Mouse (Mus musculus) lung, adult 18-20 months (tissue): ENCODE results near the gene Tob2.

Source experiments
- DNase-seq, 2 experiments: peaks; one replicate each; pipeline ENCODE4 v3.0.0; 2022; ENCODE audit warnings: mixed read lengths in 2 of 2

Tob2 gene

DNA sequence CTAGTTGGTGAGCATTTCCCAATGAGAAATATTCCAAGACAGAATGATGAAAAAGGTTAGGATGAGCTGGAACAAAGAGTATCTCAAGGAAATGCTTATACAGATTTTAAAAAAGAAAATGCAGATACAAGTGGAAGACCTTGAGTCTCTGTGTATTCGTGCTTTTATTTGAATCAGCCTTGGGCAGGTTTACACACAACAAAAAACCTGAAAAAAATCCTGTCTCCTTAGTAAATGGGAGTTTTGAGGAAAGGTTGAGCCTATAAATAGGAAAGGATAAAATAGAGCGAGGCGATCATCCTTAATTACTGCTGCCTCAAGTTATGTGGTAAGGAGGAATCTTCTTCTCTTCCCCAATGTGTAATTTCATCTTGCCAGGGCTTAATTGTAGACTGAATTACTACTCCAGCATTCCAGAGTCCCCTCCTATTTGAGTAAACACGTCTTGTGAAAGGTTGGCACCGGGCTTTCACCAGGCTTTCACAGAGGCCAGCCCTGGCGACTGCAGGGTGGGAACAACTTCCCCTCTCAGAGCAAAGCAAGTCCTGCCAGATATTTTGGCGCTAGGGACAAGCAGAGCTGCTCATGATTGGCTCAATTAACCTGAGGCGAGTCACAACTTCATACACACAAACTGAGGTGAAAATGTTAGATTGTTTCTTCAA, 2.0 kb upstream of the Tob2 start:
- DNase-seq, result peak; percentile 84 to 90

DNA sequence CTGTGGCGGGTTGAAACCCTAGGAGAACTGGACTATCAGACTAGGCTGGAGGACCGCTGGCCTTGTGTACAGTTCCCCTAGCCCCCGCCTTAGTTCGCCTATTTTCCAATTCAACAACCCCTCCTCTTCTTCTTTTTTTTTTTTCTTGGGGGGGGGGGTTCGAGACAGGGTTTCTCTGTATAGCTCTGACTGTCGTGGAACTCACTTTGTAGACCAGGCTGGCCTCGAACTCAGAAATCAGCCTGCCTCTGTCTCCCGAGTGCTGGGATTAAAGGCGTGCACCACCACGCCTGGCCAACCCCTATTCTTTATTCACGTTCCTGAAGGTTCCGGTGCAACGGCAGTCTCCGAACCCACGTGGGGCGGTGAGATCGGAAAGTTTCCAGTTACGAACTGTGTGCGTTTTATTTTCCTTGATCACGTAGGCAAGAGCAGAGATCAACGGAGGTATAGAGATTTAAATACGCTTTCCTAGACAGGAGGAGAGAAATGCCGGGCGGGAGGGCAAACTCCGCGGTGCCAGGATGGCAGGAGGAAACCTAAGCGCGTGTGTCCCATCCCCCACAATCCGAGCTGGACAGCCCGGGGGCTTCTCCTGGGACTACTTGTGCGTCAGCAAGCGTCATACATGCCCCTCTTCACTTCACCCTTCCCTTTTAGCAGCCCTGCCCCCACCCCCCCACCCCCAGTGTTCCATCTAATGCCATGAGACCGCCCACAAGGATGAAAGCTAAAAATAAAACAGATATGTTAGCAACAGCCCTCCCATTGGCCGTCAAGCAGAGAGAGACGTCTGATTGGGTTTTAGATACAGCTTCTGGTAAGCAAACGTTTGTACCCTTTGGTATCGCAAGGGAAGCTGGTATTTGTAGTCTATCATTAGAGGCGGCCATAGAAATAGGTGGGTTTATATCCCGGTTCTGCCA, 997 bp upstream of the Tob2 start:
- peak; percentile 90 to 94 for DNase-seq

DNA sequence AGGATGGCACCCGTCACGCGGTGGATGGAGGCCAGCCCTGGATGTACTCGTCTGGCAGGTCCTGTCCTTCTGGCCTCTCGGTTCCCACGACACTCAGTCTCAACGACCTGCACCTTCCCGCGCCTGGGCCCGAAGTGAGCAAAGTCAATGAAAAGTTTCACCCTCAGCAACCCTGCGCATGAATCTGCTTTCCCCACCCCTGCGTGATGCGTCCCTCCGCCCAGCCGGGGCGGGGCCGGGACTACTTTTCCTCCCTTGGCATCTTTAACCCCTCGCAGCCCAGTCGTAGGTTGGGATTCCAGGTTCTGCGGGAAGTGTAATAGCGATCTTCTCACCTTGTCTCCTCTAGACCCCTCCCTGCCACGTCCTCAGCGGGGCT, 469 bp downstream of the Tob2 start:
- peak; percentile 93 to 95 for DNase-seq

DNA sequence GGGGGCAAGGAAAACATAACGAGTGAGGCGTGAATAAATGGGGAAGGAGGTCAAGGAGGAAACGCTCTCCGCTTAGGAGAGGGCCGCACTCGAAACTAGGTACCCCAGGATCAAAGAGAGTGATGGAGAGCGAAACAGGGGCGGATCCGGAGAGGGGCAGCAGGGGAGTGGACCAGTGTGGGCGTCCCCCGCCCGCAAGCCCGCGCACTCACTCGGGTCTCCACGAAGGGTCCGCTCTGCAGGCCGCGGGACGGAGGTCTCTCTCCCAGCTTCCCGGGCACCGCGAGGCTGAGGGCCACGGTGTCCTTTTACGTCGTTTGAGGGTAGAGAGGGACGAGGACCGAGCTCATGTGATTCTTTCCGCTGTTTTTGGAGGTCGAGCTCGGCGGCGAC, 876 bp downstream of the Tob2 start:
- peak in 1 of 2 experiments; percentile 45 for DNase-seq

DNA sequence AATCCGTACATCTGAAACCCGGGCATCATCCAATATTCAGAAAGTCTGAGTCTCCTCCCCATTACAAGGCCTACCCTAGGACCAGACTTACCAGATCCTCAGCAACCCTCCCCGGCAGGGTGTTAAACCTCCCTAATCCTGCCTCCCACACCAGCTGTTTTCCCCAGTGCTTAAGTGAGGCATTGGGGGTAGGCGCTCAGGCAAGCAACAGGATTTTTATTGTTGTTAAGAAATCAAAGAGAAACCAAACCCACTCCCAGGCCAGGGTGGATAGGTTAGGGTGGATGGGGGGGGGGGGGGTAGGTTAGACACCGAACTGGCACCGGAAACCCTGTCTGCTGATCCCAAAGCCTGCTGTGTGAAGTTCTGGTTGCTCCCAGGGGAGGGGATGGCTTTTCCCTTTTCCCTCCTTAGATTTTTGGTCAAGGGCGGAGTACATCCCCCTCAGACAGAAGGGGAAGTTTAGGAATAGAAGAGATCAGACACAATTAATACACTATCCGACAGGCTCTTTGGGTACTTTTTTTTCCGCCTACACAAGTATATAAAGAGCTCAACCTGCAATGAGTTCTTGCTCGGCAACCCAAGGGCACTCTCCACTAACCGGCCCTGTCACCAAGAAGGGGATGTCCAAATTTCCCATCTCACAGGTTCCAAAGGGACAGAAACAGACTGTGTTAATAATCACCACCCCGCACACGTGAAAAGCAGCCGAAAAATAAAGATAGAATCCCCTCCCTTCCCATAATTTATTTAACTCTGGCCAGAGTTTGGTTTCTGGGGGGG, 1.5 kb downstream of the Tob2 start:
- no peak for DNase-seq

DNA sequence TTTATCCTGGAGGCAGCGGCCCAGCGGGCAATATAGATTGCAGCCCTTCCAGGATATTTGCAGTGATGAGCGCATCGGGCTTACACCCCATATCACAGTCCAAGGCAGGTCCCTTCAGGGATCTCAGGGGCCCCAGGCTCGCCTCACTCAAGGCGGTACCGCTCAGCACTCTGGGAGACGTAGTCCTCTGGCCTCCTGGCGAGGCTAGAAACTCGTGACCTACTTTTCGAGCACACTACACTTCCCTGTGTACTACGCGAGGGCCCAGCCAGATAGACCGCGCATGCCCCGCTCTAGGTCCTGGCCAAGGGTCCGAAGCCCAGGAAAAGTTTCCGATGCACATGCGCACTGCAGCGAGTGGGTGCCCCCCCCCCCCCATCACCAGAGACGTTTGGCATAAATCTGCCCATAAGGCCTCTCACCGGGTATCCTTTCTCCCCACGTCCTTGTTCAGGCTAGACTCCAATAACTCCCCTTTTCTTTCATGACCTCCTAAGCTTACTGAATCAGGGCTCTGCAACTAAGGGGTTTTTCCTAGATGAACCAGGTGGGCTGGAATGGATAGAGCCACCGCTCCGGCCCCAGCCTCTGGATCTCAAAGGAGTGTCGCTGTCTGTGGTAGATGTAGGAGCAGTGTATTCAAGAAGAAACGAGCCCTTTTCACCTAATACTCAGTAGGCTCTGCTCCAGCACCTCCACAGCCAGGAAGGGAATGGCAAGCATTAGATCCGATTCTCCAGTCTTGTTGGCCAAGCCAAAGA, 2.4 kb downstream of the Tob2 start:
- DNase-seq, result peak; percentile 89 to 91

DNA sequence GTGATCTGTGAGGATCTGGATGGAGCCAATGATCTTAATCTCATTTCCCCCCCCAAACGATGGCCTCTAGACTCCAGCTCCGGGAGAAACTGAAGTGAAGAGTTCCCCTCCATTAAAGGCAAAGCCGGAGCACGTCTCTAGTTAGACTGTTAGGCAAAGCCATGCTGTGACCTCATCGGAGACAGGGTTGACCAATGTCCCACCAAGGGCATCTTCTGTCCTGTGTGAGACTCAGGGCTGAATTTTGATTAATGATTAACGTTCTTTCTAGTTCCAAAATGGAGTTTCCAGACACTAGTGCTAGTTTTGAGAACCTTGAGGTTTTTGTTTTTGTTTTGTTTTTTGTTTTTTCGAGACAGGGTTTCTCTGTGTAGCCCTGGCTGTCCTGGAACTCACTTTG, 5.5 kb downstream of the Tob2 start:
- no peak for DNase-seq

DNA sequence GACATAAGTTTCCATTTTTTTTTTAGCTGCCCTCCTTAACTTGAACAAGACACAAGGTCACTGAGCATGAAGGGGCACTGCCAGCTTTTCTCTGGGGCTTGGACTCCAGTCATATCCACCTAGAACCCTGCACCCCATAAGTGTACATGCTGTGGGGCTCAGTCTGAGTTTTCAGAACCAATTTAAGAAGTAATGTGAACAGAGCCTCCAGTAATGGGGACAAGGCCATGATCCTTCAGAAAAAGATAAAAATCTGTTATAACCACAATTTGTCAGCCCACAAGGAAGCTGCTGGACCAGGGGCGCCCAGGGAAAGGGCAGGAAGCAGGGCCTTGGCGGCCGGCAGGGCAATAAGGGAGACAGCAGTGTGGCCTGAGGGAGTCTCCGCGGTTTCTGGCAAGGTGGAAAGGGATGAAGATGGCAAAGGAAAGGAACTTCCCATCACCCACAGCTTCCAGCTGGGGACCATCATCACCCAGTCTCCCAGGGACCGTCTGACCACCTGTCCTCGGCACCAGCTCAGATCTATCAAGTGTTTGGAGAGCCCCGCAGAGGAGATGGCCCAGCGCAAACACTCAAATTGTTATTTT, 6.1 kb downstream of the Tob2 start:
- no peak for DNase-seq

DNA sequence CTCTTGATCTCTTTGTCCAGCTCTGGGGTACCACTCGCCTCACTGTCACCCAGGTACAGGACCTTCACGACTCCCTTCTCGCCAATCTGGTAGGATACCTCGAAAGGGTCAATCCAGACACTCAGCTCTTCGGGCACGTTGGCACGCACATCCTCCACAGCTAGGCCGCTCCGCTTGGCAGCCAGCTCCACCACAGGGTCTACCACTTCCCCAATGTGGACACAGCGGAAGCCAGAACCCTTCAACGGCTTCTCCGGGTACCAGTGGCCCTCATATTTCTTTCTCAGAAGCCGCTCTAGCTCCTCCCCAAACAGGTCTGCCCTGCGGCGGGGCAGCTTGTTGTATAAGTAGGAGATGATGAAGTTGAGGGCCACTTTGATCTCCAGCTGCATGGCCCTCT, 7.2 kb downstream of the Tob2 start:
- no peak for DNase-seq

DNA sequence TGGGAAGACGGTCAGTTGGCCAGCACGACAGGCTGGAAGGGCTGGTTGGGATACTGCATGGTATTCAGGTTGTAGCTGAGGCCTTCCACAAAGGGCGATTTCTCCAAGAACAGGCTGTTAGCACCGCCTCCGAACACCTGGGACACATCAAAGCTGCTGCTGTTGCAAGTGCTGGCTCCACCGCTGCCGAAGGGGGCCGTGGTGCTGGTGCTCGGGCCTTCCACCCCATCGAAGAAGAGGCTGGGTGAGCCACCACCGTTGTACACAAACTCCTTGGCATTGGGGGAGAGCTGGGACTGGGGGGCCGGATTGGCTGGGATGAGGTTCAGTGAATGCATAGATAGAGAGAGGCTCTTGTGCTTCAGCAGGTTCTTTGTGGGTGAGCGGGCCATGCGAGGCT, 7.9 kb downstream of the Tob2 start:
- DNase-seq, result no peak

DNA sequence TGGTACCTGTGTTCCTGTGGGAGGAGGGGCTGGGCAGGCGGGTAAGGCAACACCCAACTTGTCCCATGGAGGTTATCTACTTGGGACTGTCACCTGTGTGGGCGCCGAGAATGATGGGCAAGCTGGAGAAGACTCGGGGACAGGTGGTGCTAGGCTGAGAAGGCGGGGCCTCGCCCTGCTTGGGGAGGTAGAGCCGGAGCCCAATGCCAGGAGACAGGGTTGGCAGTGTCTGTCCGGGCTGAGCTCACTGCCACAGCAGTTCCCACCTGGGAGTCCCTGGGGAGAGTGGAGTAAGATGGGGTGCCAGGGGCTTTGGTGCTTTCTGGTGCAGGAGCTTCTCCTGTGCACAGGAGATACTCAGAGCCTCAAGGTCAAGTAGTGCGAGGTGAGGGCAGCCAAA, 9.5 kb downstream of the Tob2 start:
- DNase-seq, result no peak

DNA sequence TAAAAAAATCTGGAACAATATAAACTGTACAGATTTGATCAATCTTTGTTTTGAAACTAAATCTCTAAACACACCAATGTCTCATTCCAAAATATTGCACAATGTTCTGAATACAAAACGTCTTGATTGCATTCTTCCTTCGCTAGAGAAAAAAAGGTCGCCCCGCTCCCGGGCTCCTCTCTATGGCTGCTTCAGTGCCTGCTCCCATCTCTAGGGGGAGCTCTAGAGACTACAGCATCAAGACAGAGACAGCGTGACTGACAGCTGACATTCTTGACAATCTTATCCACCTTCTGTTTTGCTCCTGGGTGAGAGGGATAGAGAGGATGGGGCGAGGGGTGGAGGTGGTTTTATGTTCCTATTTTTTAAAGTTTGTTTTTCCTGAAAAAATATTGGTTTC, 10.3 kb downstream of the Tob2 start:
- peak; percentile 71 to 81 for DNase-seq

DNA sequence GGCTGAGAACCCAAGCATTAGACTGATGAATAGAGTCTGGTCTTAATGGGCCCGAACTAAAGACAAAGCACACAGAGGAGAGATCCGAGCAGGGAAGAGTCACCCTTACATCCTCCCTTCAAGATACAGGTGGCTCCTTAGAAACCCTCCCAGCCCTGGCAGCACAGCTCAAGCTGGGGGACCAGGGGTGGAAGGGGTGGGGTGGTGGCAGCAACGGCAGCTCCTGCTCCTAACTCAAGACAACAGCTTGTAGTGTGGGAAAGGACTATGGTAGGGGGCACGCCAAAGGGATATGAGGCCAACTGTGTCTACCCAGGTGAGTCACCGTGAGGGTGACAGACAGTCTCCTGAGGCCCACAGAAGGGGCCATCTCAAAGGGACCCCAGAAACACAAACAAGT, 10.7 kb downstream of the Tob2 start:
- DNase-seq, result no peak

DNA sequence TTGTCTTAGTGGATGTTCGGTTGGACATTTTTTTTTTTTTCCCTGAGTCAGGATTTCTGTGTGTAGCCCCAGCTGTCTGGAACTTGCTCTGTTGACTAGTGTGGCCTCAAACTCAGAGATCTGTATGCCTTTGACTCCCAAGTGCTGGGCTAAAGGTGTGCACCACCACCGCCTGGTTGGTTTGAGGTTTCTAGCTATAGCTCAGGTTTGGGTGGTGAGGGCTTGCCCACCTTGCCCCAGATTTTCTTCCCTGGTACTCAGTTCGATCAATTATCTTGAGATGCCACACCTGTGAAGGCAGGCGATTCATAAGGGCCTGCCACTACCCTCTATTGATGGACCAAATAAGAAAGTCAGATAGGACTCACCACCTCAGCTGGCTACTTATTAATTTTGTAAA, 11.4 kb downstream of the Tob2 start:
- no peak for DNase-seq

DNA sequence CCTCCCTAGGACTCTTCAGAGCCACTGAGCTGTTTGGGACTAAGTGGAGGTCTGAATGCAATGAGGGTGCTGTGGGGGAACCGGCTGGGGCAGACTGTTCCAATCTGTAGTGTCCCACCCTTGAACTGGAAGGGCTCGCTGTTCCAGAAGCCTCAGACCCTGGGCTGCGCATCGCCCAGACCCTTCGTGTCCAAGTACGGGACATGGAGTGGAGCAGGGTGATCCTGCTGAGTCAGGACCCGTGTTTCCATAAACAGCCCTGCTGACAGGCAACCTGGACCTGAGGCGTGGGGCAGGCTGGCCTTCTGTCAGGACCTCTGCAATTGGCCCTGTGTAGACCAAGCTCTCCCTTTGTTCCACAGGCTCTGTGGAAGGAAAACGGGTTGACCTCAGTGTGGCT, 11.8 kb downstream of the Tob2 start:
- no peak for DNase-seq

DNA sequence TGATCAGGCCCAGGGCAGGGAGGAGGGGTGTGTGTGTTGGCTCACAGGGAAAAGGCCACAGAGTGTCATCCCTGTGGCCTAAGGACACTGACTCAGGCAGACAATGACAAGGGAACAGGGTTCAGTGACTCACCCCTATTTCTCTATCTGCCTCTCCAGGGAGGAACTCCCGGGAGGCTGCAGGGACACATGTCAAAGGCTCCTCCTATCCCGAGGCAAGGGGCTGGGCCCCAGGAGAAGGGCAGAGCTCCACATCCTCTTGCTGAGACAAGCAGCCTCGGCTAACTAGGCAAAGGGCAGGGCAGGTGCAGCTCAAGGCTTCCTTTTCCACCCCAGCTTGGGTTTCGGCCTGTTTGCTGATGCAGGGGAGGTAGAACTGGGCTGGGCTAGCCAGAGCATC, 12.9 kb downstream of the Tob2 start:
- peak; percentile 53 to 57 for DNase-seq

DNA sequence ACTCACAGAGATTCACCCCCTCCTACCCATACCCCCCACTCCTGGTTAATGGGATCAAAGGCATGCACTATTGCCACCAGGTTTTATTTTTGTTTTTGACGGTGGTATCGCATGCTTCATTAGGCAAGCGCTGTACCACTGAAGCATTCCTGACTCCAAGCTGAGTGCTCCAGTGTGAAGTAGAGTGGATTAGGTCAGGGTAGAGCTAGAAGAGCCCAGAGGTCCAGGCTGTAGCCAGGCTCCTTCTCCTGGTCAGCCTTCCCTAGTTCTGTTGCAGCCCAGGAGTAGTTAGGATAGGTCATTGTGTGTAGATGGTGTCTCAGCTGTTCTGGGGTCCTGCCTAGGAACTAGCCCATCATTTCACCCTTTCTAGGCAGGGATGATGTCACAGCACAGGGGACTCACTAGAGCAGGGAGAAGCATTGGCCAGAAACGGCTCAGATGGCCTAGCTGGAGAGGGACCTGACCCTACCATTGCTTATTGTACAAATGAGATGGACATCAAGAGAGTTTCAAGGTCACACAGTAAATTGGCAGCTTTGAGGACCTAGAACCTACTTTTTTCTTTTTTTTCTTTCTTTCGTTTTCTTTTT, 13.5 kb downstream of the Tob2 start:
- DNase-seq, result no peak

DNA sequence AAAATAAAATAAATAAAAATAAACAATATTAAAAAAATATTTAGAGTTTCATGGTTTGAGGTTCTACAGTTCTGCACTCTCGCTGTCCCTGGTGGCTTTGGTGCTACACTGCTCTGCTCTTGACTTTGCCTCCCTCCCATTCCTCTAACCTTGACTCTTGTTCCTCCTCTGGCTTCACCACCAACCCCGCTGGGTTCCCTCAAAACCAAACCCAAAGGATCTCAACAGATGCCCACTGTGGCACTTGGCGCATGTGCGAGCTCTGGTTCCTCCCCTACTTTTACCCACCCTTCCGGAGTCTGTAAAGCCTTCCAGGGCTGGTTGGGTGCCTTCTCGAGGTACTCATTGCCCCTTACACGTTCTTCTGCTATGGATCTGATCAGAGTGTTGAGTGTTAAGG, 16.3 kb downstream of the Tob2 start:
- DNase-seq, result no peak

DNA sequence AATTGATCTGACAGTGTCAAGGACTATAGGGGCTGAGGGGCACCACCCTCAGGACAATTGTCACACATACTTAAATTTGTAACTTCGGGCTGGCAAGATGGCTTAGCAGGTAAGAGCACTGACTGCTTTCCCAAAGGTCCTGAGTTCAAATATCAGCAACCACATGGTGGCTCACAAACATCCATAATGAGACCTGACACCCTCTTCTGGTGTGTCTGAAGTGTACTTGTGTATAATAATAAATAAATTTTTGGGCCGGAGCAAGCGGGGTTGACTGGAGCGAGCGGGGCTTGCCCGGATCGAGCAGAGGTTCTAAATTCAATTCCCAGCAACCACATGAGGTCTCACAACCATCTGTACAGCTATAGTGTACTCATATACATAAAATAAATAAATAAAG, 18.3 kb downstream of the Tob2 start:
- no peak for DNase-seq

DNA sequence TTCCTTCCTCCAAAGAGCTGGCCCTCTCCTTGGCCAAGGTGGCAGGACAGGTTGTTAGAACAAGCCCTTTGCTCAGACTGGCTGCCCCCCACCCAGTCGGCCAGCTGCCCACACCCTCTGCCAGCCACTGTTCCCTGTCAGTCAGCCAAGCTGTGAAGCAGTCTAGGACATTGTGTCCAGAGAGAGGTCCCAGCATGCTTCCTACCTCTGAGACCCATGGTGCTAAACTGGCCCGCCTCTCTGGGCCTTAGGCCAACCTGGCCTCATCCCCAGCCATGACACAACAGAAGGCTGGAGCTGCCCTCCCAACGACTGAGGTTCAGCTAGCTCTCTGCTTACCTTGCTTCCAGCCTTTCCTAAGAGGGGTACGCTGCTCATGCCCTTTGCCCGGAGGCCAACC, 19.0 kb downstream of the Tob2 start:
- peak; percentile 92 to 96 for DNase-seq

DNA sequence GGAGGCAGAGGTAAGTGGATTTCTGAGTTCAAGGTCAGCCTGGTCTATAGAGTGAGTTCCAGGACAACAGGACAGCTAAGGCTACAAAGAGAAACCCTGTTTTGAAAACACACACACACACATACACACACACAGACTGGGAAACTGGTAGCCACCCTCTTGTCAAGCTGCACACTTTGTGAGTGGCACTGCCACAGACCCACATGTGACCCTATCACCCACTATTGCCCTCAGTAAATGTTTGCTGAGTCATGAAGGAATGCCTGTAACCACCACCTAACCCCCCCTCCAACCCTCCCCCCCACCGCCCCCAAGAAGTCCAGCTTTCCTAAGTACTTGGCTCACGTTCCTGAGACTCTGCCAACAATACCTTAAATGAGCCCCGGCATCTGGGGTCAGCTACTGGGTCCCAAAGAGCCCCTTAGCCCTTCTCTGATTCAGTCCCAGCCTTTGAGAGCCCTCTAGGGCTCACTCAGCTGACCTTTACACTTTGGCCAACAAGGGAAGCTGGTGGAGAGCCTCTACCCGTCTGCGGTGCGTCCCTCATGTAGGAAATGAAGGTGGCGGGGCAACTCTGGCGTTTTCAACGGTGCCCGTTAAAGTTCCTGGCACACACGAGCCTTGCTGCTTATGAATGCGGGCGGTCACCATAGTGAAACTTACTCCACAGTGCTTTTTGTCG, 19.9 kb downstream of the Tob2 start:
- DNase-seq, result peak; percentile 64 to 78
